Mouse (Mus musculus) heart, embryonic 14.5 days (tissue): ENCODE data around the gene Ppm1d. TPM values are rescaled to one million over a fixed set of nuclear protein-coding genes. Genes with fewer than 3 reads are reported as not detected.

Experiments
- ATAC-seq: fragments of 200-750 bp; cut with Nextera tagmentation; 2 replicates; pipeline ENCODE4 v1.8.0; 2017; ENCODE audit warnings: low read depth, moderate TSS enrichment; ENCODE audit not compliant: insufficient number of reproducible peaks, insufficient read depth, low FRiP score
- H3K27ac ChIP-seq, 2 experiments: fragments of 200-500 bp in 1 of 2; fragments of 300-500 bp in 1 of 2; sonication (generic) in 1 of 2; replicated peaks in 1 of 2; 2 replicates each; pipeline ENCODE4 v1.5.1; 2012 to 2014; ENCODE audit warnings: low read depth in 2 of 2, low read length in 2 of 2, control low read depth in 1 of 2, mild to moderate bottlenecking in 1 of 2, mixed read lengths in 1 of 2; ENCODE audit not compliant: control insufficient read depth in 1 of 2, insufficient read depth in 1 of 2
- H3K27me3 ChIP-seq: fragments of 300-500 bp; sonication (generic); 2 replicates; pipeline ENCODE4 v1.6.1; 2014; ENCODE audit warnings: mild to moderate bottlenecking, low read length, control low read depth; ENCODE audit not compliant: control insufficient read depth, insufficient read depth
- H3K36me3 ChIP-seq: fragments of 300-500 bp; sonication (generic); 2 replicates; pipeline ENCODE4 v1.6.1; 2014; ENCODE audit warnings: mild to moderate bottlenecking, control low read depth, low read length, mixed read lengths; ENCODE audit not compliant: control insufficient read depth, insufficient read depth
- H3K4me1 ChIP-seq, 2 experiments: fragments of 200-500 bp in 1 of 2; fragments of 300-500 bp in 1 of 2; sonication (generic) in 1 of 2; 2 replicates each; pipeline ENCODE4 v1.6.1; 2012 to 2014; ENCODE audit warnings: low read length in 2 of 2, control low read depth in 1 of 2, mixed read lengths in 1 of 2; ENCODE audit not compliant: control insufficient read depth in 2 of 2, insufficient read depth in 2 of 2
- H3K4me2 ChIP-seq: fragments of 300-500 bp; sonication (generic); 2 replicates; pipeline ENCODE4 v1.6.1; 2014; ENCODE audit warnings: mild to moderate bottlenecking, low read length
- H3K4me3 ChIP-seq, 2 experiments: fragments of 200-500 bp in 1 of 2; fragments of 300-500 bp in 1 of 2; sonication (generic) in 1 of 2; 2 replicates each; pipeline ENCODE4 v1.5.1; 2012 to 2014; ENCODE audit warnings: low read length in 2 of 2, mild to moderate bottlenecking in 2 of 2, control low read depth in 1 of 2, low read depth in 1 of 2, moderate library complexity in 1 of 2; ENCODE audit not compliant: control insufficient read depth in 1 of 2, insufficient read depth in 1 of 2
- H3K9ac ChIP-seq: fragments of 300-500 bp; sonication (generic); 2 replicates; pipeline ENCODE4 v1.6.1; 2014; ENCODE audit warnings: mild to moderate bottlenecking, low read length
- H3K9me3 ChIP-seq: fragments of 300-500 bp; sonication (generic); 2 replicates; pipeline ENCODE4 v1.6.1; 2016; ENCODE audit warnings: low read length, control low read depth; ENCODE audit not compliant: control insufficient read depth
- WGBS: fragments of 180-500 bp; shearing (Covaris S2); extraction: QIAGEN DNeasy Blood & Tissue Kit; methylation state at CpG from one replicate; pipeline ENCODE4 v1.1.7; 2014; 5-methylcytosine and 5-hydroxymethylcytosine counted together
- polyA plus RNA-seq: library from polyadenylated mRNA; unstranded; fragments of >200 nt; fragmentation: Nextera tagmentation; extraction: Ambion mirVana; gene quantifications from 2 replicates; pipeline ENCODE4 v1.2.1, GENCODE M21; 2014

Gene Ppm1d
- polyA plus RNA-seq, 1 experiment from 2014 or later: 16.3 TPM

- ATAC-seq: no peak
- Histone ChIP-seq H3K27ac (no peak overlapping the region), H3K27me3 (no peaks in the 10 kb centered on the region), H3K4me1 (peaks cover 0 to 3% of the 10 kb centered on the region in 2 experiments; a peak in 1 of 4 replicates), H3K4me3 (no peak overlapping the region), H3K9ac (no peak overlapping the region), H3K4me2 (no peak overlapping the region), H3K9me3 (peaks cover 6% of the 10 kb centered on the region; the same call in 1 of the 2 replicates), H3K36me3 (no peaks in the 10 kb centered on the region)
- WGBS: 67% methylated on average over 1 of the region's 1 CpGs
Observed at GRCm38 (mm10) chr11:85278175-85278574, 32.9 kb upstream of the Ppm1d start.

GRCm38 (mm10) chr11:85281219-85281878 is 29.7 kb upstream of the Ppm1d start:
- no peak overlapping the region for H3K4me3 ChIP-seq
- no peaks in the 10 kb centered on the region for H3K27me3 ChIP-seq
- peaks cover 0 to 3% of the 10 kb centered on the region in 2 experiments; a peak in 1 of 4 replicates for H3K4me1 ChIP-seq
- no peak overlapping the region for H3K9ac ChIP-seq
- H3K27ac ChIP-seq: no peak overlapping the region
- WGBS: 39% methylated on average over 15 of the region's 15 CpGs
- no peak overlapping the region for H3K4me2 ChIP-seq
- H3K9me3 ChIP-seq: no peaks in the 10 kb centered on the region
- no peak for ATAC-seq
- no peaks in the 10 kb centered on the region for H3K36me3 ChIP-seq

GRCm38 (mm10) chr11:85297953-85298352 is 13.1 kb upstream of the Ppm1d start:
- no peaks in the 10 kb centered on the region for H3K27me3 ChIP-seq
- WGBS: 56% methylated on average over 13 of the region's 13 CpGs
- H3K9ac ChIP-seq: no peak overlapping the region
- H3K9me3 ChIP-seq: no peaks in the 10 kb centered on the region
- ATAC-seq: no peak
- no peak overlapping the region for H3K4me3 ChIP-seq
- H3K36me3 ChIP-seq: no peaks in the 10 kb centered on the region
- no peak overlapping the region for H3K27ac ChIP-seq
- H3K4me1 ChIP-seq: no peaks in the 10 kb centered on the region
- no peak overlapping the region for H3K4me2 ChIP-seq

GRCm38 (mm10) chr11:85299880-85300279 is 11.2 kb upstream of the Ppm1d start:
- no peak overlapping the region for H3K4me3 ChIP-seq
- H3K27ac ChIP-seq: no peak overlapping the region
- no peaks in the 10 kb centered on the region for H3K4me1 ChIP-seq
- H3K9me3 ChIP-seq: no peaks in the 10 kb centered on the region
- H3K9ac ChIP-seq: no peak overlapping the region
- no peaks in the 10 kb centered on the region for H3K36me3 ChIP-seq
- no peak overlapping the region for H3K4me2 ChIP-seq
- no peak for ATAC-seq
- no peaks in the 10 kb centered on the region for H3K27me3 ChIP-seq
- WGBS: 54% methylated on average over 2 of the region's 2 CpGs

- 88% methylated on average over 3 of the region's 3 CpGs for WGBS
Observed at GRCm38 (mm10) chr11:85301161-85301560, 9.9 kb upstream of the Ppm1d start.

GRCm38 (mm10) chr11:85301836-85302235 is 9.2 kb upstream of the Ppm1d start:
- Histone ChIP-seq H3K36me3 (no peaks in the 10 kb centered on the region), H3K27ac (no peak overlapping the region), H3K4me2 (no peak overlapping the region), H3K27me3 (no peaks in the 10 kb centered on the region), H3K9ac (no peak overlapping the region), H3K4me1 (0 out of 4 replicates have a peak, but pooled peaks cover 0 to 4% of the 10 kb centered on the region in 2 experiments), H3K9me3 (no peaks in the 10 kb centered on the region), H3K4me3 (no peak overlapping the region)
- 81% methylated on average over 2 of the region's 2 CpGs for WGBS
- no peak for ATAC-seq

More at GRCm38 (mm10) chr11:85301161-85301560, 9.9 kb upstream of the Ppm1d start:
- H3K9ac ChIP-seq: no peak overlapping the region
- no peaks in the 10 kb centered on the region for H3K9me3 ChIP-seq
- ATAC-seq: no peak
- no peaks in the 10 kb centered on the region for H3K36me3 ChIP-seq
- no peak overlapping the region for H3K4me3 ChIP-seq
- no peak overlapping the region for H3K4me2 ChIP-seq
- no peaks in the 10 kb centered on the region for H3K4me1 ChIP-seq
- H3K27ac ChIP-seq: no peak overlapping the region
- H3K27me3 ChIP-seq: no peaks in the 10 kb centered on the region

GRCm38 (mm10) chr11:85306577-85307260 is 4.3 kb upstream of the Ppm1d start:
- Histone ChIP-seq H3K9ac (no peak overlapping the region), H3K4me2 (no peak overlapping the region), H3K27me3 (no peaks in the 10 kb centered on the region), H3K4me1 (0 out of 4 replicates have a peak, but pooled peaks cover 0 to 4% of the 10 kb centered on the region in 2 experiments), H3K36me3 (no peaks in the 10 kb centered on the region), H3K9me3 (no peaks in the 10 kb centered on the region), H3K4me3 (no peak overlapping the region), H3K27ac (no peak overlapping the region)
- 22% methylated on average over 4 of the region's 4 CpGs for WGBS
- ATAC-seq: no peak
